Mouse (Mus musculus): ENCODE results near the gene Mastl. TPM values are rescaled to one million over a fixed set of nuclear protein-coding genes. Genes with fewer than 3 reads are reported as not detected.

Mastl gene
- total RNA-seq, 2 experiments from 2014 or later, result 4.3 to 6.2 TPM

Other genes starting within 250 kb of the Mastl start
- gene Abi1, start 115.8 kb downstream of the Mastl start, total RNA-seq (2021), result 10 to 100 TPM; 57.6 to 57.8 TPM
- gene Acbd5, start 87.9 kb downstream of the Mastl start, total RNA-seq (2021), result 10 to 100 TPM; 65.0 to 68.6 TPM
- 100 to 1,000 TPM in 1 of 2 experiments, 10 to 100 TPM in 1; 96.1 to 113 TPM for gene Yme1l1, start 345 bp upstream of the Mastl start, total RNA-seq (2021)
- gene 4931423N10Rik, start 51.5 kb upstream of the Mastl start, total RNA-seq (2021), result not detected
- gene Nxph2, start 165.2 kb upstream of the Mastl start, total RNA-seq (2021), result not detected